Mouse (Mus musculus): ENCODE measurements around the gene Gm17509. TPM values are rescaled to one million over a fixed set of nuclear protein-coding genes. Genes with fewer than 3 reads are reported as not detected.
"Not testable (repeated sequence)": the region's sequence is repeated elsewhere in the genome, so short reads cannot be mapped to it uniquely, and the experiment has no call there.

The Gm17509 gene
- polyA plus RNA-seq, 1 experiment from 2014 or later, result 0.59 TPM

DNA sequence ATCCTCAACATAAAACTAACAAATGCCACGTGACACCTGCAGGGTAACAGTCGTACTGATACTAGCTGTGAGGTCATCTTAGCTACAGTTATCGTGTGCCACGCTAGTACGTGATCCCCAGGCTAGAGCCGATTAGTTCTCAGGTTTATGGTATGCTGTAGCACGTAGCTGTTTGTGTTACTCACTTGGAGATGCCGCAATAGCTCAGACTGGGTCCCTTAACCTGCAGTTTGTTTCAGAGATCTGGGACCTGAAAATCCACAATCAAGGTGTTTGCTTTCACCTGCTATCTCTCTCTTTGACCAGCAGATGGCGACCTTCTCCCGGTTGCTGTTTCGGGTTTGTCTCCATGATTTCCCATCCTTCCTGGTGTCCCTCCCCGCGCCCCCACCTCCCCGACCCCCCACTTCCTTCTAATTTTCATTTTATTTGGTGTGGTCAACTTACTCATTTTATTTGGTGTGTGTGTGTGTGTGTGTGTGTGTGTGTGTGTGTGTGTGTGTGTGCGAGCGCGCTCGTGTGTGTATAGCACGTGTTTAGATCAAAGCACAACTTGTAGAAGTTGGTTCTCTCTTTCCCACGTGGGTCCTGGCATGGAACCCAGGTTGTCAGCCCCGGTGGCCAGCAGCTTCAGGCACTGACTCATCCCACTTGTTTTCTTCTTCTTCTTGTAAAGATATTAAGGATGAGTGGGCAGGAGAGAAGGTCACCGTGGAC is 18.0 kb downstream of the Gm17509 start:
- Histone ChIP-seq H3K36me3 (no peaks in the 10 kb centered on the region), H3K9ac (replicated peaks) (no peak overlapping the region), H3K27ac (replicated peaks) (no peak overlapping the region), H3K4me3 (no peak overlapping the region), H3K27me3 (no peaks in the 10 kb centered on the region), H3K9me3 (no peaks in the 10 kb centered on the region), H3K4me1 (no peaks in the 10 kb centered on the region), H3K4me2 (replicated peaks) (no peak overlapping the region)
- 48% methylated on average over 22 of the region's 22 CpGs for WGBS
- ATAC-seq (replicated peaks), result peak; percentile 59; the same call in 1 of the 2 replicates

- Histone ChIP-seq H3K36me3 (no peaks in the 10 kb centered on the region), H3K4me3 (no peak overlapping the region), H3K9me3 (no peaks in the 10 kb centered on the region), H3K27me3 (no peaks in the 10 kb centered on the region), H3K4me1 (no peaks in the 10 kb centered on the region), H3K27ac (replicated peaks) (no peak overlapping the region), H3K4me2 (replicated peaks) (no peak overlapping the region), H3K9ac (replicated peaks) (no peak overlapping the region)
- WGBS, result 94% methylated on average over 7 of the region's 7 CpGs
- ATAC-seq (replicated peaks), result no peak
Observed at GRCm38 (mm10) chr13:117198402-117199083, 22.3 kb downstream of the Gm17509 start.

GRCm38 (mm10) chr13:117197666-117198065 is 23.2 kb downstream of the Gm17509 start:
- WGBS, result 97% methylated on average over 2 of the region's 2 CpGs
- Histone ChIP-seq H3K9ac (replicated peaks) (no peak overlapping the region), H3K4me1 (no peaks in the 10 kb centered on the region), H3K27ac (replicated peaks) (no peak overlapping the region), H3K4me3 (no peak overlapping the region), H3K36me3 (no peaks in the 10 kb centered on the region), H3K9me3 (no peaks in the 10 kb centered on the region), H3K27me3 (no peaks in the 10 kb centered on the region), H3K4me2 (replicated peaks) (no peak overlapping the region)
- ATAC-seq (replicated peaks), result no peak

GRCm38 (mm10) chr13:117195569-117196495 is 25.0 kb downstream of the Gm17509 start:
- no peak for ATAC-seq (replicated peaks)
- H3K9ac ChIP-seq (replicated peaks), result no peak overlapping the region
- no peak overlapping the region for H3K27ac ChIP-seq (replicated peaks)
- no peak overlapping the region for H3K4me2 ChIP-seq (replicated peaks)
- H3K27me3 ChIP-seq, result no peaks in the 10 kb centered on the region
- H3K36me3 ChIP-seq, result no peaks in the 10 kb centered on the region
- no peaks in the 10 kb centered on the region for H3K9me3 ChIP-seq
- no peak overlapping the region for H3K4me3 ChIP-seq
- 91% methylated on average over 13 of the region's 13 CpGs for WGBS
- H3K4me1 ChIP-seq, result no peaks in the 10 kb centered on the region

- H3K4me3 ChIP-seq, result no peak overlapping the region
- H3K36me3 ChIP-seq, result no peaks in the 10 kb centered on the region
- H3K4me1 ChIP-seq, result no peaks in the 10 kb centered on the region
- no peaks in the 10 kb centered on the region for H3K27me3 ChIP-seq
- 78% methylated on average over 7 of the region's 7 CpGs for WGBS
- H3K9ac ChIP-seq (replicated peaks), result no peak overlapping the region
- H3K9me3 ChIP-seq, result no peaks in the 10 kb centered on the region
- no peak overlapping the region for H3K4me2 ChIP-seq (replicated peaks)
- no peak overlapping the region for H3K27ac ChIP-seq (replicated peaks)
- no peak for ATAC-seq (replicated peaks)
Observed at GRCm38 (mm10) chr13:117193422-117193983, 27.4 kb downstream of the Gm17509 start.

GRCm38 (mm10) chr13:117192161-117192560 is 28.7 kb downstream of the Gm17509 start:
- 89% methylated on average over 5 of the region's 5 CpGs for WGBS
- Histone ChIP-seq H3K36me3 (no peaks in the 10 kb centered on the region), H3K4me1 (no peaks in the 10 kb centered on the region), H3K4me2 (replicated peaks) (no peak overlapping the region), H3K27me3 (no peaks in the 10 kb centered on the region), H3K9me3 (no peaks in the 10 kb centered on the region), H3K27ac (replicated peaks) (no peak overlapping the region), H3K4me3 (no peak overlapping the region), H3K9ac (replicated peaks) (no peak overlapping the region)
- ATAC-seq (replicated peaks), result no peak

- no peak overlapping the region for H3K4me3 ChIP-seq
- ATAC-seq (replicated peaks), result no peak
- no peak overlapping the region for H3K27ac ChIP-seq (replicated peaks)
- H3K4me1 ChIP-seq, result no peaks in the 10 kb centered on the region
- H3K36me3 ChIP-seq, result no peaks in the 10 kb centered on the region
- no peak overlapping the region for H3K4me2 ChIP-seq (replicated peaks)
- 85% methylated on average over 6 of the region's 6 CpGs for WGBS
- H3K9ac ChIP-seq (replicated peaks), result no peak overlapping the region
- H3K9me3 ChIP-seq, result no peaks in the 10 kb centered on the region
- H3K27me3 ChIP-seq, result no peaks in the 10 kb centered on the region
Observed at GRCm38 (mm10) chr13:117185329-117185728, 35.5 kb downstream of the Gm17509 start.

DNA sequence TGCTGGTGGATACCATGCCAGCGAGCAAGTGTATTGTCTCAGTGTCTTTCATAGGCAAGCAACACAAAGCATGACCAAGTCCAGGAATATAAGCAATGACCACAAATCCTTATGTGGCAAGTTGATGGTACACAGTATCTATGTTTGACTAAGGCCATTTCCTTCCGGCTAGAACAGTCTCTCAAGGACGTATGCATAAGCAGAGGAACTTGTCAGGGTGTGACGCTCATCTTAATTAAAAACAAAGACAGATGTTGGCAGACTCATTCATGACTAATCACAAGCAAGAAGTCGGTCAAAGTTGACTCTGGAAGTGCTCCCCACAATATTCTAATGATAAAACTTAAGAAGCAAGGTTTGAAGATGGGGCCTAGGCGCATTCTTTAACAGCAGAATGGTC is 37.6 kb downstream of the Gm17509 start:
- no peak for ATAC-seq (replicated peaks)
- H3K9me3 ChIP-seq, result no peaks in the 10 kb centered on the region
- 86% methylated on average over 6 of the region's 6 CpGs for WGBS
- no peak overlapping the region for H3K4me2 ChIP-seq (replicated peaks)
- H3K4me1 ChIP-seq, result no peaks in the 10 kb centered on the region
- H3K27ac ChIP-seq (replicated peaks), result no peak overlapping the region
- no peaks in the 10 kb centered on the region for H3K27me3 ChIP-seq
- no peak overlapping the region for H3K9ac ChIP-seq (replicated peaks)
- H3K4me3 ChIP-seq, result no peak overlapping the region
- no peaks in the 10 kb centered on the region for H3K36me3 ChIP-seq

DNA sequence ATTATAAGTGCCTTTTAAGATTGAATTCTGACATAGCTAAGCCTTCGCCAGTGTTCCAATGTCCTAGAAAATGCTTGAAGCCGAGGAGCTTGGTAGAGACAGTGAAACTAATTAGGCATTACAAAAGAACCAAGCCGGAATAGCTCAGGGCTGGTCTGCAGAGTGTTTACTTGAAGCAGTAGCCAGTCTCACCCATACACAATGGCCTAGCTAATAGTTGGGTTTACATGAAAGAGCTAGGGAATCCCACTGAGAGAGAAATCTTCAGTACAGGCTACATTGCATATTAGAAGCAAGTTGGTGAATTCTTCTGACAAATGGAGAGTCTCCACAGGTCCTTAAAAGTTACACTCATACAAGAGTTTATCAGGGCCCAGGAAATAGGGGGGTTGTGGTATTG is 40.0 kb downstream of the Gm17509 start:
- 34% methylated on average over 3 of the region's 3 CpGs for WGBS

More for the DNA sequence above, 40.0 kb downstream of the Gm17509 start:
- not testable (repeated sequence) for H3K27me3 ChIP-seq; H3K9ac ChIP-seq (replicated peaks); H3K27ac ChIP-seq (replicated peaks); ATAC-seq (replicated peaks); H3K4me1 ChIP-seq; H3K4me2 ChIP-seq (replicated peaks); H3K36me3 ChIP-seq; H3K9me3 ChIP-seq; H3K4me3 ChIP-seq

Data from forebrain, embryonic 15.5 days (tissue).